Mouse (Mus musculus): Measurements from ENCODE around the gene Wdr11. TPM values are rescaled to one million over a fixed set of nuclear protein-coding genes. Genes with fewer than 3 reads are reported as not detected.

Wdr11 gene
- polyA plus RNA-seq, 1 experiment from 2014 or later: 44.7 TPM

DNA sequence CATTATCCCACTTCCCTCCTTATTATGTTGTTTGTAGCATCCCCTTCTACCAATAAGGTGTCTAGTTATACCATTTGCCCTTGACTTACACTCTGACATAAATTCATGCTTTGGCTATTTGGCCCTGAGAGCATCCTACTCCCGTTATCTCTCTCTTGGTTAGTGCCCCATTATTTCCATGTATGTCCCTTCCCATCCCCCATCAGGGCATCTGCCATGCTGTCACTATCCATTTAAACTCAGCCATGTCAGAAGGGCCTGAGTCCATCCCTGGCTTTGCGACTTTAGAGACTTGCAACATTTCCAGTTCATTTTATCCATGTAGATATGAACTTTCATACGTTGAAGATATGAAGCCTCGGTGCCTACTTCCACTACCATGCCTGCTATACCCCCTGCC lies 51.6 kb downstream of the Wdr11 start:
- 97% methylated on average over 4 of the region's 4 CpGs for WGBS

DNA sequence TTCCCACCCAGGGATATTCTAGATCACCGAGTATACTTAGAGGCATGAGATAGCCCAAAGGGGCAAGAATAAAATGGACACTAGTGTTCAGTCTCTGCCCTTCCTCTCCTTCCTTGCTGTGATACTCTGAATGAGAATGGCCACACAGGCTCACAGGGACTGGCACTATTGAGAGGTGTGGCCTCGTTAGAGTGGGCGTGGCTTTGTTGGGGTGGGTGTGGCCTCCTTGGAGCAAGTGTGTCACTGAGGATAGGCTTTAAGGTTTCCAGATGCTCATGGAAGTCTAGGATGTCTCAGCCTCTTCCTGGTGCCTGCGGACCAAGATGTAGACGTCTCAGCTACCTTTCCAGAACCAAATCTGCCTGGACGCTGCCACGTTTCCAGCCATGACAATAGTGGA lies 56.1 kb downstream of the Wdr11 start:
- H3K4me3 ChIP-seq (ENCODE audit: low read depth, low read length): no peak overlapping the region
- no peaks in the 10 kb centered on the region for H3K4me1 ChIP-seq (ENCODE audit: control insufficient read depth, insufficient read depth, low read length)
- H3K27me3 ChIP-seq (ENCODE audit: control insufficient read depth, insufficient read depth, low read length): 0 out of 2 replicates have a peak, but pooled peaks cover 13% of the 10 kb centered on the region
- H3K9ac ChIP-seq (ENCODE audit: low read length): no peak overlapping the region
- WGBS: 75% methylated on average over 7 of the region's 7 CpGs
- no peaks in the 10 kb centered on the region for H3K36me3 ChIP-seq (ENCODE audit: control insufficient read depth, insufficient read depth, low read length)
- no peak overlapping the region for H3K27ac ChIP-seq (replicated peaks; ENCODE audit: low read depth, low read length)
- no peak overlapping the region for H3K4me2 ChIP-seq (ENCODE audit: low read depth, severe bottlenecking)
- ATAC-seq (ENCODE audit: insufficient number of reproducible peaks, low FRiP score, low TSS enrichment, low read depth) (no peak), DNase-seq (ENCODE audit: low spot score) (no peak)
- no peaks in the 10 kb centered on the region for H3K9me3 ChIP-seq (ENCODE audit: control insufficient read depth, low read length)

More for the DNA sequence above, 51.6 kb downstream of the Wdr11 start:
- ATAC-seq (ENCODE audit: insufficient number of reproducible peaks, low FRiP score, low TSS enrichment, low read depth): no peak
- H3K27me3 ChIP-seq (ENCODE audit: control insufficient read depth, insufficient read depth, low read length): no peaks in the 10 kb centered on the region
- no peak overlapping the region for H3K9ac ChIP-seq (ENCODE audit: low read length)
- no peak overlapping the region for H3K27ac ChIP-seq (replicated peaks; ENCODE audit: low read depth, low read length)
- no peaks in the 10 kb centered on the region for H3K36me3 ChIP-seq (ENCODE audit: control insufficient read depth, insufficient read depth, low read length)
- no peaks in the 10 kb centered on the region for H3K4me1 ChIP-seq (ENCODE audit: control insufficient read depth, insufficient read depth, low read length)
- H3K4me3 ChIP-seq (ENCODE audit: low read depth, low read length): no peak overlapping the region
- H3K4me2 ChIP-seq (ENCODE audit: low read depth, severe bottlenecking): no peak overlapping the region
- H3K9me3 ChIP-seq (ENCODE audit: control insufficient read depth, low read length): no peaks in the 10 kb centered on the region
- no peak for DNase-seq (ENCODE audit: low spot score)

- 0 out of 2 replicates have a peak, but pooled peaks have one; percentile 40 for ATAC-seq (ENCODE audit: insufficient number of reproducible peaks, low FRiP score, low TSS enrichment, low read depth)
Observed at GRCm38 (mm10) chr7:129648938-129649337, 57.3 kb downstream of the Wdr11 start.

DNA sequence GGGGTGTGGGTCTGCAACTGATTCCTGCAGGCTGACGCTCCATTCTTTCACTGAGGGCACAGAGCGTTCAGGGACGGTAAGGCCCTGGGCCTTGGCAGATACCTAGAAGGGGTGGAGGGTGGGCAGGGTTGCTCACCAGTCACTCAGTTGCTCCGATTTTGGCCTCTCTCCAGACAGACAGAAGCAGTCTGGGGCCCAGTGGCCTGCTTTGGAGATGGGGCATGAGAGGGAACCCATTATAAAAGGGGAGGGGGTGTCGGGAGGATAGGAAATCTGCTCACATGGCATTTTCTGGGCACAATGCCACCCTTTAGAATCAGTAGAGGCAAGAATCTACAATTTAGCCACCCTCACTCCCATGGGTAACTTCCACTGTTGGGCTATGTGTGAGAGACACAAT lies 59.1 kb downstream of the Wdr11 start:
- no peaks in the 10 kb centered on the region for H3K36me3 ChIP-seq (ENCODE audit: control insufficient read depth, insufficient read depth, low read length)
- no peak overlapping the region for H3K4me2 ChIP-seq (ENCODE audit: low read depth, severe bottlenecking)
- no peaks in the 10 kb centered on the region for H3K9me3 ChIP-seq (ENCODE audit: control insufficient read depth, low read length)
- DNase-seq (ENCODE audit: low spot score) (no peak), ATAC-seq (ENCODE audit: insufficient number of reproducible peaks, low FRiP score, low TSS enrichment, low read depth) (no peak)
- whole genome bisulfite sequencing: 92% methylated on average over 5 of the region's 5 CpGs
- no peak overlapping the region for H3K27ac ChIP-seq (replicated peaks; ENCODE audit: low read depth, low read length)
- H3K27me3 ChIP-seq (ENCODE audit: control insufficient read depth, insufficient read depth, low read length): 0 out of 2 replicates have a peak, but pooled peaks cover 13% of the 10 kb centered on the region
- H3K4me1 ChIP-seq (ENCODE audit: control insufficient read depth, insufficient read depth, low read length): peaks cover 7% of the 10 kb centered on the region
- H3K4me3 ChIP-seq (ENCODE audit: low read depth, low read length): no peak overlapping the region
- no peak overlapping the region for H3K9ac ChIP-seq (ENCODE audit: low read length)

More at GRCm38 (mm10) chr7:129648938-129649337, 57.3 kb downstream of the Wdr11 start:
- peak; percentile 97 for DNase-seq (ENCODE audit: low spot score)
- no peak overlapping the region for H3K4me2 ChIP-seq (ENCODE audit: low read depth, severe bottlenecking)
- peaks cover under 1% of the 10 kb centered on the region; the same call in 1 of the 2 replicates for H3K4me1 ChIP-seq (ENCODE audit: control insufficient read depth, insufficient read depth, low read length)
- no peaks in the 10 kb centered on the region for H3K9me3 ChIP-seq (ENCODE audit: control insufficient read depth, low read length)
- H3K36me3 ChIP-seq (ENCODE audit: control insufficient read depth, insufficient read depth, low read length): no peaks in the 10 kb centered on the region
- 0 out of 2 replicates have a peak, but pooled peaks cover 13% of the 10 kb centered on the region for H3K27me3 ChIP-seq (ENCODE audit: control insufficient read depth, insufficient read depth, low read length)
- 6% methylated on average over 6 of the region's 6 CpGs for WGBS
- H3K27ac ChIP-seq (replicated peaks; ENCODE audit: low read depth, low read length): no peak overlapping the region
- no peak overlapping the region for H3K4me3 ChIP-seq (ENCODE audit: low read depth, low read length)
- H3K9ac ChIP-seq (ENCODE audit: low read length): no peak overlapping the region

- Histone ChIP-seq H3K9me3 (ENCODE audit: control insufficient read depth, low read length) (no peaks in the 10 kb centered on the region), H3K36me3 (ENCODE audit: control insufficient read depth, insufficient read depth, low read length) (no peaks in the 10 kb centered on the region), H3K4me1 (ENCODE audit: control insufficient read depth, insufficient read depth, low read length) (peaks cover 7% of the 10 kb centered on the region), H3K4me3 (ENCODE audit: low read depth, low read length) (no peak overlapping the region), H3K27me3 (ENCODE audit: control insufficient read depth, insufficient read depth, low read length) (peaks cover 17% of the 10 kb centered on the region; the same call in 1 of the 2 replicates), H3K27ac (replicated peaks; ENCODE audit: low read depth, low read length) (no peak overlapping the region), H3K4me2 (ENCODE audit: low read depth, severe bottlenecking) (no peak overlapping the region), H3K9ac (ENCODE audit: low read length) (no peak overlapping the region)
- ATAC-seq (ENCODE audit: insufficient number of reproducible peaks, low FRiP score, low TSS enrichment, low read depth) (no peak), DNase-seq (ENCODE audit: low spot score) (no peak)
- 50% methylated on average over 7 of the region's 7 CpGs for WGBS
Observed at GRCm38 (mm10) chr7:129651781-129652180, 60.1 kb downstream of the Wdr11 start.

GRCm38 (mm10) chr7:129652901-129653460 lies 61.3 kb downstream of the Wdr11 start:
- no peak for DNase-seq (ENCODE audit: low spot score)
- H3K4me1 ChIP-seq (ENCODE audit: control insufficient read depth, insufficient read depth, low read length): peaks cover 7% of the 10 kb centered on the region
- no peak overlapping the region for H3K9ac ChIP-seq (ENCODE audit: low read length)
- H3K4me3 ChIP-seq (ENCODE audit: low read depth, low read length): no peak overlapping the region
- ATAC-seq (ENCODE audit: insufficient number of reproducible peaks, low FRiP score, low TSS enrichment, low read depth): no peak
- peaks cover 17% of the 10 kb centered on the region; the same call in 1 of the 2 replicates for H3K27me3 ChIP-seq (ENCODE audit: control insufficient read depth, insufficient read depth, low read length)
- 57% methylated on average over 9 of the region's 9 CpGs for WGBS
- H3K4me2 ChIP-seq (ENCODE audit: low read depth, severe bottlenecking): no peak overlapping the region
- no peaks in the 10 kb centered on the region for H3K9me3 ChIP-seq (ENCODE audit: control insufficient read depth, low read length)
- H3K27ac ChIP-seq (replicated peaks; ENCODE audit: low read depth, low read length): no peak overlapping the region
- no peaks in the 10 kb centered on the region for H3K36me3 ChIP-seq (ENCODE audit: control insufficient read depth, insufficient read depth, low read length)

- H3K9me3 ChIP-seq (ENCODE audit: control insufficient read depth, low read length): no peaks in the 10 kb centered on the region
- H3K4me2 ChIP-seq (ENCODE audit: low read depth, severe bottlenecking): no peak overlapping the region
- WGBS: 7% methylated on average over 11 of the region's 11 CpGs
- H3K4me1 ChIP-seq (ENCODE audit: control insufficient read depth, insufficient read depth, low read length): peaks cover 7% of the 10 kb centered on the region
- no peak overlapping the region for H3K27ac ChIP-seq (replicated peaks; ENCODE audit: low read depth, low read length)
- ATAC-seq (ENCODE audit: insufficient number of reproducible peaks, low FRiP score, low TSS enrichment, low read depth) (peak; percentile 74), DNase-seq (ENCODE audit: low spot score) (peak; percentile 95)
- H3K9ac ChIP-seq (ENCODE audit: low read length): no peak overlapping the region
- H3K4me3 ChIP-seq (ENCODE audit: low read depth, low read length): no peak overlapping the region
- peaks cover 21% of the 10 kb centered on the region; the same call in 1 of the 2 replicates for H3K27me3 ChIP-seq (ENCODE audit: control insufficient read depth, insufficient read depth, low read length)
- H3K36me3 ChIP-seq (ENCODE audit: control insufficient read depth, insufficient read depth, low read length): no peaks in the 10 kb centered on the region
Observed at GRCm38 (mm10) chr7:129653791-129654271, 62.2 kb downstream of the Wdr11 start.

GRCm38 (mm10) chr7:129654923-129655322 lies 63.3 kb downstream of the Wdr11 start:
- peaks cover 21% of the 10 kb centered on the region; the same call in 1 of the 2 replicates for H3K27me3 ChIP-seq (ENCODE audit: control insufficient read depth, insufficient read depth, low read length)
- no peak overlapping the region for H3K27ac ChIP-seq (replicated peaks; ENCODE audit: low read depth, low read length)
- no peak for DNase-seq (ENCODE audit: low spot score)
- H3K36me3 ChIP-seq (ENCODE audit: control insufficient read depth, insufficient read depth, low read length): no peaks in the 10 kb centered on the region
- no peak overlapping the region for H3K4me2 ChIP-seq (ENCODE audit: low read depth, severe bottlenecking)
- no peak overlapping the region for H3K4me3 ChIP-seq (ENCODE audit: low read depth, low read length)
- H3K4me1 ChIP-seq (ENCODE audit: control insufficient read depth, insufficient read depth, low read length): peaks cover 13% of the 10 kb centered on the region
- ATAC-seq (ENCODE audit: insufficient number of reproducible peaks, low FRiP score, low TSS enrichment, low read depth): 0 out of 2 replicates have a peak, but pooled peaks have one; percentile 50
- WGBS: 21% methylated on average over 12 of the region's 12 CpGs
- no peak overlapping the region for H3K9ac ChIP-seq (ENCODE audit: low read length)
- no peaks in the 10 kb centered on the region for H3K9me3 ChIP-seq (ENCODE audit: control insufficient read depth, low read length)

All from limb, embryonic 11.5 days (tissue).